Mouse (Mus musculus) ES-Bruce4 (cell line): ENCODE results near the gene Ccdc12.

Experiments
- CTCF ChIP-seq: IDR thresholded peaks from one replicate; pipeline ENCODE4 v1.8.1; 2011; ENCODE audit warnings: low read depth, low read length
- POLR2A ChIP-seq: IDR thresholded peaks from one replicate; pipeline ENCODE4 v1.8.1; 2011; ENCODE audit warnings: low read length; ENCODE audit not compliant: insufficient read depth

DNA sequence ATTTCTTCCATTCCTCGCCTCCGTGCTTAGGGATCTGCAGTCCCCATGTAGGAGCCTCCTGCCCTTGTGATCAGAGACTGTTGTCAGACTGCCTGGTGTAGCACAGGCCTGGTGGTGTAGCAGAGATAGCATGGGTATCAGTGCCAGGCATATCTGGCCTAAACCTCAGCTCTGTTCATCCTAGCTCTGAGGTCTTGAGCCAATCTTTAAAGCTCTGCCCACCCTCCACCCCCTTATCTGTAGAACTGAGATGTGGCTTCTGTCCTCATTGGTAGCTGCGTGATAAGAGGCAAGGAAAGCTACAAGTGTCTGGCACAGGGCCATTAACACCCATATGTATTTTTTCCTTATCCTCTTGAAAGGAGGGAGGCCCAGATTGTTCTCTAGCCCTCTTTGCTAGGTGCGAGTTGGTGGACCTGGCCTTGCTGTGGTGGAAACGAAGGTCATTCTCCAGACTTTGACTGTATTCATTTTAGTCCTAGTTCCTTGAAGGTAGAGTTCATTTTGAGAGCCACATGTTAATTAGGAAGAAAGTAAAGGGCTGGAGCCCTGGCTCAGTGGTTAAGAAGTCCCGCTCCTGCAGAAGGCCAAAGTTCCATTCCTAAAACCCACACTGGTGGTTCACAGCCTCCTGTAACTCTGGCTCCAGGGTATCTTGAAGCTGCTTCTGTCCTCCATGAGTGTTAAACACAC, 12.4 kb downstream of the Ccdc12 start:
- TF ChIP-seq POLR2A (no peak), CTCF (no peak)
